Comparison of ENCODE assay signal across 14 mouse cellular contexts in the genomic region with DNA sequence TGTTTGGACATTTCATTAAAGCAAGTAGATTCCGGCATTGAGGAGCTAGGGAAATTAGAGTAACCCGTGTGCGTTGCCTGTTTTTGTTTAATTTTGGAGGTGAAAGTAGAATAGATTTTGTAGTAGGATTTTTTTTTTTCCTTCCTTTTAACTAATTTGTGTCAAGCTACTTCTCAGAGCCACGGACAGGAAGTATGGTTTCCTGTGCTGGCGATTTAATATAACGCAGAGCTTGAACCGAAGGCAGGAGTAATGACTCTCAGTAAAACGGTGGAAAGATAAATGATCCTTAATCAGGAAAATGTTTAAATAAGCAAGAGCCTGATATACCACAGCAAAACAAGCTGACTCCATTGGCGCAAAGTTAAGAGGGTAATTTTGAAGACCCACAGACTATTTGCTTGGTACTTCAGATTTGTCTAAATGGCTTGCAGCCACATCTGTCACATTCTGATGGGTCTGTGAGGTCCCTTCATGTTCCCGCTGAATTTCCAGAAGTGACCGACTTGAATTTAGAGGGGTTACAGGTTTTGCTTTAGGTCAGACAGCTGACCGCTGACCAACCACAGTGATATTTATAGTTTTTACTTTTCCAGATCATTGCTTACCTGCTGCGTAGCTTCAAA. TPM values are rescaled to one million over a fixed set of nuclear protein-coding genes. Genes with fewer than 3 reads are reported as not detected.
A peak's percentile ranks its signal among the peaks of the same experiment; 100 is the strongest.
DNase-seq lines count a peak whose midpoint lies in the region; ATAC-seq and TF ChIP-seq lines count a peak whose summit lies in the region.
"Had no signal": no experiment of that assay in that cellular context is flagged by ENCODE, and none has a peak within 500 bp of the region (broad histone marks: within the 10 kb centered on the region; RNA-seq: fewer than 3 reads in every experiment).

No protein-coding gene starts in this region.

- 0 out of 2 replicates have a peak overlapping the region, but pooled peaks have one; percentile 16 for H3K4me3 ChIP-seq in heart, adult 2 months
- H3K4me3 ChIP-seq in liver, embryonic 12.5 days, result no peak overlapping the region
- H3K4me3 ChIP-seq in liver, embryonic 11.5 days (ENCODE audit: low read depth, low read length), result no peak overlapping the region
- H3K4me3 ChIP-seq in embryonic facial prominence, embryonic 13.5 days, result no peak overlapping the region
- no peak overlapping the region for H3K4me3 ChIP-seq in limb, embryonic 12.5 days (replicated peaks)
- H3K4me3 ChIP-seq: megakaryocyte, embryonic 14.5 days; myocyte had no signal

- ATAC-seq in liver, embryonic 12.5 days, result no peak
- no peak for ATAC-seq in liver, embryonic 11.5 days (replicated peaks; ENCODE audit: low FRiP score)
- no peak for ATAC-seq in embryonic facial prominence, embryonic 13.5 days (ENCODE audit: insufficient number of reproducible peaks, insufficient read depth, low FRiP score, low TSS enrichment, low read depth)
- ATAC-seq in limb, embryonic 12.5 days (ENCODE audit: insufficient number of reproducible peaks, insufficient read depth, low FRiP score, low TSS enrichment, low read depth), result no peak

- no peak overlapping the region for H3K27ac ChIP-seq in heart, adult 2 months
- H3K27ac ChIP-seq in liver, embryonic 12.5 days, result no peak overlapping the region
- no peak overlapping the region for H3K27ac ChIP-seq in liver, embryonic 11.5 days (ENCODE audit: low read depth, low read length)
- H3K27ac ChIP-seq in embryonic facial prominence, embryonic 13.5 days, result peak overlapping the region; percentile 98
- peak overlapping the region; percentile 98 for H3K27ac ChIP-seq in limb, embryonic 12.5 days

- TF ChIP-seq POLR2A in heart, adult 2 months (IDR thresholded peaks at IDR 0.05; ENCODE audit: insufficient read depth, low read depth, low read length), result no peak

- no peak for DNase-seq in heart, adult 2 months
- no peak for DNase-seq in heart, postnatal 14 days
- no peak for DNase-seq in liver, embryonic 11.5 days (ENCODE audit: low spot score)
- no peak for DNase-seq in layer of hippocampus, adult 11-12 months (ENCODE audit: low spot score)
- DNase-seq in cerebellum, postnatal 25 days, result no peak
- DNase-seq: adrenal gland, adult 2 months; kidney, adult 11 months had no signal

- H3K36me3 ChIP-seq in heart, adult 2 months (ENCODE audit: control insufficient read depth, insufficient read depth, low read length), result no peaks in the 10 kb centered on the region; the same call in 1 of the 2 replicates
- no peaks in the 10 kb centered on the region for H3K36me3 ChIP-seq in liver, embryonic 12.5 days
- H3K36me3 ChIP-seq in liver, embryonic 11.5 days (ENCODE audit: control insufficient read depth, insufficient read depth, low read length), result no peaks in the 10 kb centered on the region
- H3K36me3 ChIP-seq in embryonic facial prominence, embryonic 13.5 days, result no peaks in the 10 kb centered on the region
- H3K36me3 ChIP-seq in limb, embryonic 12.5 days, result no peaks in the 10 kb centered on the region

- H3K4me2 ChIP-seq in liver, embryonic 12.5 days, result peak overlapping the region; percentile 20; the same call in 1 of the 2 replicates
- no peak overlapping the region for H3K4me2 ChIP-seq in liver, embryonic 11.5 days
- H3K4me2 ChIP-seq in embryonic facial prominence, embryonic 13.5 days, result peak overlapping the region; percentile 20
- H3K4me2 ChIP-seq in limb, embryonic 12.5 days, result peak overlapping the region; percentile 28

- intact Hi-C loops in heart, adult 2 months (cut with DNase I), result no loop called here
- intact Hi-C loops in heart, postnatal 14 days (cut with DNase I), result no loop called here

- 0 out of 2 replicates have a peak overlapping the region, but pooled peaks have one; percentile 9 for H3K9ac ChIP-seq in heart, adult 2 months (ENCODE audit: low read depth, low read length)
- H3K9ac ChIP-seq in liver, embryonic 12.5 days, result no peak overlapping the region
- H3K9ac ChIP-seq in liver, embryonic 11.5 days (ENCODE audit: low read depth, low read length), result no peak overlapping the region
- peak overlapping the region; percentile 49; the same call in 1 of the 2 replicates for H3K9ac ChIP-seq in embryonic facial prominence, embryonic 13.5 days
- H3K9ac ChIP-seq in limb, embryonic 12.5 days (replicated peaks), result no peak overlapping the region

- TF ChIP-seq CTCF in heart, adult 2 months (IDR thresholded peaks at IDR 0.05), result no peak

- no peaks in the 10 kb centered on the region for H3K79me2 ChIP-seq in heart, adult 2 months (replicated peaks; ENCODE audit: control insufficient read depth, insufficient read depth, low read length)

- no peaks in the 10 kb centered on the region for H3K27me3 ChIP-seq in heart, adult 2 months (ENCODE audit: control insufficient read depth, insufficient read depth, low read length)
- no peaks in the 10 kb centered on the region for H3K27me3 ChIP-seq in liver, embryonic 12.5 days (replicated peaks)
- no peaks in the 10 kb centered on the region for H3K27me3 ChIP-seq in liver, embryonic 11.5 days (replicated peaks; ENCODE audit: control insufficient read depth, insufficient read depth, low read length)
- no peaks in the 10 kb centered on the region for H3K27me3 ChIP-seq in embryonic facial prominence, embryonic 13.5 days
- H3K27me3 ChIP-seq in limb, embryonic 12.5 days, result no peaks in the 10 kb centered on the region

- no peaks in the 10 kb centered on the region for H3K9me3 ChIP-seq in liver, embryonic 12.5 days (replicated peaks)
- H3K9me3 ChIP-seq in liver, embryonic 11.5 days (ENCODE audit: control insufficient read depth, low read length), result no peaks in the 10 kb centered on the region
- no peaks in the 10 kb centered on the region for H3K9me3 ChIP-seq in embryonic facial prominence, embryonic 13.5 days
- H3K9me3 ChIP-seq in limb, embryonic 12.5 days, result no peaks in the 10 kb centered on the region
- H3K9me3 ChIP-seq: megakaryocyte, embryonic 14.5 days had no signal

- H3K4me1 ChIP-seq in heart, adult 2 months (ENCODE audit: control insufficient read depth, insufficient read depth, low read length), result no peaks in the 10 kb centered on the region
- 0 out of 2 replicates have a peak, but pooled peaks cover 7% of the 10 kb centered on the region for H3K4me1 ChIP-seq in liver, embryonic 12.5 days
- peaks cover 2% of the 10 kb centered on the region; the same call in 1 of the 2 replicates for H3K4me1 ChIP-seq in liver, embryonic 11.5 days (replicated peaks; ENCODE audit: control insufficient read depth, insufficient read depth, low read length)
- H3K4me1 ChIP-seq in embryonic facial prominence, embryonic 13.5 days, result peaks cover 89% of the 10 kb centered on the region
- peaks cover 88% of the 10 kb centered on the region for H3K4me1 ChIP-seq in limb, embryonic 12.5 days (replicated peaks)

- TF ChIP-seq EP300 in heart, adult 2 months (IDR thresholded peaks at IDR 0.05; ENCODE audit: insufficient read depth, low read depth, low read length), result no peak

- 38% methylated on average over 13 of the region's 13 CpGs for WGBS in heart, adult 2 months
- 25% methylated on average over 13 of the region's 13 CpGs for WGBS in liver, embryonic 12.5 days (ENCODE audit: insufficient replicate concordance)
- 27% methylated on average over 13 of the region's 13 CpGs for WGBS in liver, embryonic 11.5 days
- WGBS in embryonic facial prominence, embryonic 13.5 days, result 24% methylated on average over 13 of the region's 13 CpGs
- 14% methylated on average over 13 of the region's 13 CpGs for whole genome bisulfite sequencing in limb, embryonic 12.5 days

RNA-seq across cellular contexts. Expression of a gene that starts 38.7 kb away (rescaled TPM):
- not detected for total RNA-seq in heart, adult 2 months (2021)
- polyA plus RNA-seq in heart, adult 2 months (2012; rRNA removed), result not detected in 2 replicates
- total RNA-seq in heart, postnatal 14 days (2021), result not detected
- not detected in 2 replicates for polyA plus RNA-seq in liver, embryonic 12.5 days (2016; fragmentation: Nextera tagmentation; extraction: Ambion mirVana)
- polyA plus RNA-seq in liver, embryonic 11.5 days (2014; fragmentation: Nextera tagmentation; extraction: Ambion mirVana), result not detected in 2 replicates
- polyA plus RNA-seq in embryonic facial prominence, embryonic 13.5 days (2015; fragmentation: Nextera tagmentation; extraction: Ambion mirVana), result not detected in 2 replicates
- polyA plus RNA-seq in limb, embryonic 12.5 days (2016; fragmentation: Nextera tagmentation; extraction: Ambion mirVana), result not detected in 2 replicates
- total RNA-seq: adrenal gland, adult 2 months; left cerebral cortex, postnatal 10 days had no signal
- polyA plus RNA-seq: adrenal gland, adult 2 months; C2C12; myocyte had no signal

RNA-seq across cellular contexts. Expression of a gene that starts 49.1 kb away (rescaled TPM):
- 10 to 100 TPM; 11.3 to 11.5 TPM for total RNA-seq in heart, adult 2 months (2021)
- 11.6 and 19.7 TPM in 2 replicates for polyA plus RNA-seq in heart, adult 2 months (2012; rRNA removed)
- 10 to 100 TPM; 17.6 to 21.6 TPM for total RNA-seq in heart, postnatal 14 days (2021)
- polyA plus RNA-seq in liver, embryonic 12.5 days (2016; fragmentation: Nextera tagmentation; extraction: Ambion mirVana), result 12.2 and 14.7 TPM in 2 replicates
- 22.8 and 25.0 TPM in 2 replicates for polyA plus RNA-seq in liver, embryonic 11.5 days (2014; fragmentation: Nextera tagmentation; extraction: Ambion mirVana)
- polyA plus RNA-seq in embryonic facial prominence, embryonic 13.5 days (2015; fragmentation: Nextera tagmentation; extraction: Ambion mirVana), result 50.4 and 51.4 TPM in 2 replicates
- polyA plus RNA-seq in limb, embryonic 12.5 days (2016; fragmentation: Nextera tagmentation; extraction: Ambion mirVana), result 43.2 and 45.9 TPM in 2 replicates

Comparison
In these comparisons a context has a peak if more than half of its experiments do, and no peak if none do; other contexts are left out.
1. H3K27ac ChIP-seq: peak in embryonic facial prominence, embryonic 13.5 days (single experiment) and limb, embryonic 12.5 days (single experiment); none in heart, adult 2 months (single experiment), liver, embryonic 12.5 days (single experiment) and liver, embryonic 11.5 days (single experiment).
2. H3K9ac ChIP-seq: peak in heart, adult 2 months (single experiment) and embryonic facial prominence, embryonic 13.5 days (single experiment); none in liver, embryonic 12.5 days (single experiment), liver, embryonic 11.5 days (single experiment) and limb, embryonic 12.5 days (single experiment).